Mouse (Mus musculus): Measurements from ENCODE around the gene Lrrn2. TPM values are rescaled to one million over a fixed set of nuclear protein-coding genes. Genes with fewer than 3 reads are reported as not detected.

Gene Lrrn2
- 1 to 10 TPM; 4.7 to 6.0 TPM for total RNA-seq (2021)

- intact Hi-C loops (cut with DNase I) = no loop called here
- DNase-seq = peak; percentile 61 to 62
These were observed at the start of gene Lrrn2 for GRCm38 (mm10) chr1:132880161-132881005. Lrrn2 (plus strand) TSS chr1:132880273.

GRCm38 (mm10) chr1:132831963-132832362 is 48.1 kb upstream of the Lrrn2 start:
- intact Hi-C loops (cut with DNase I) = no loop called here
- no peak for DNase-seq

GRCm38 (mm10) chr1:132834037-132834436 is 46.0 kb upstream of the Lrrn2 start:
- no peak for DNase-seq

GRCm38 (mm10) chr1:132836895-132837294 is 43.2 kb upstream of the Lrrn2 start:
- intact Hi-C loops (cut with DNase I) = no loop called here
- DNase-seq = no peak

More at GRCm38 (mm10) chr1:132834037-132834436, 46.0 kb upstream of the Lrrn2 start:
- intact Hi-C loops (cut with DNase I) = no loop called here

DNA sequence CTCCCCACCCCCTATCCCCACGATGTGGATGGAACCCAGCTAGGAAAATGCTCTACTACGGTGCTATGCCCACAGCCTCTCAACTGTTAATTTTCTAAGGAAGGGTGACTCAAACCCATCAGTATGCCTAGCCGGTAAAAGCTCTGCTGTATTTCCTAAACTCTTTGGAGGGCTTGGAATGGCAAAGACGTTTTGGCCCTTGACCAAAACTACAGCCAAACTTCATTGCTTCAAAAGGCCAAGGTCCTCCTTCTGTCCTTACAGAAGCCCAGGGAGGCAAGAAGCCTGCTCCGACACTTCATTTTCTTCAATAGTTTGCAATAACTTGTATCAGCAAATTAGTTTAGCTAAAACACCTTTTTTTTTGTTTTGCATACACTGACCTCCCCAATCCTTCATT is 42.4 kb upstream of the Lrrn2 start:
- no peak for DNase-seq
- intact Hi-C loops (cut with DNase I) = no loop called here

DNA sequence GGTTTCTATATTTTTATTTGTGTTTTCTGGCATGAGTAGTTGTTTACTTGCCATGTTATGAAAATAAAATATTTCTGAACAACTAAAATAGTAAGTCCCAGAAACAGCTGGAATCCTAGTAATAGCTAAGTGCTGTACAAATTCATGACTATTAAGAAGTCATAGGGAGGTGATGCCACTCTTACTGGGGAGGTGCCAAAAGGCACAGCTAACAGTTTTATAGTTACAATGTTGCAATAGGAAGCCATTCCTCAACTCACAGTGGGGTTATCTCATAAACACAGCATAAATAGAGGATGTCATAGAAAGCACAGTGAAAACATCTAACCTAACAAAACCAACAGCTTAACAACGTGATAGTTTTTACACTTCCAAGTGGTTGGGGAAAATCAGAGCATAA is 41.7 kb upstream of the Lrrn2 start:
- intact Hi-C loops (cut with DNase I) = no loop called here
- DNase-seq = no peak

DNA sequence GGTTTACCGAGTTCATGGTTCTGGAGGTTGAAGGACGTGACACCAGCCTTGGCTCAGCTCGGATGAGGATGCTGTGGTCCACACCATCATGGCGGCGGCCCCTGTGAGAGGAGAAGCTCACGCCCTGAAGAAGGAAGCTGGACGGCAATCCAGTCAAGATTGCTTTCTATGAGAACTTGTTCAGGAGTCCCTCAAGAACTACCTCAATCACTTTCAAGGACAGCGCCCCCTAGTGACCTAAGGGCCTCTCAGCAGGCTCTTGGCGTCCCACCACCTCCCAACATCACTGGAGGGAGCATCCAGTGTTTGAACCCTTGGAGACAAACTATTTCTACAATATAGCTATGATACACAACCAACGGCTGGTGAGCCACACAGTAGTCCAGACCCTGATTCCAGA is 36.5 kb upstream of the Lrrn2 start:
- intact Hi-C loops (cut with DNase I) = no loop called here
- no peak for DNase-seq

- peak; percentile 85 to 87 for DNase-seq
- intact Hi-C loops (cut with DNase I) = no loop called here
These were observed 35.8 kb upstream of the Lrrn2 start for GRCm38 (mm10) chr1:132844088-132844804.

DNA sequence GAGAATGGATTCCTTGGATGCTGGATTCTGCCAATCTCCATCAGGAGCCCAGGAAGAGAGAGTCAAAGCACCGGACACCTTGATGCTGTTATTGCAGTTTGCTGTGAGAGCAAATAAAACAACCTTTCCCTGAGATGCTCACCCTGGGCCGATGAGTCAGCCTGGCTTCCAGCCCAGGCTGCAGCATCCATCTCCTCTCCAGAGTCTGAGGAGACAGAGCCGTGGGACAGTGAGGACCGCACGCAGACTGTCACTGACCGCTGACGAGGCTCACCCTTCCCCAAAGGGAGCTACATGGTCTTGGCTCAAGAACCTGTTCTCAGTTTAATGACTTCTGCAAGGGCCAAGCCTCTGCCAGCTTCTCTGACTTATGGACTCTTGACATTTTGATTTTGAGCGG is 34.3 kb upstream of the Lrrn2 start:
- intact Hi-C loops (cut with DNase I) = no loop called here
- DNase-seq = no peak

DNA sequence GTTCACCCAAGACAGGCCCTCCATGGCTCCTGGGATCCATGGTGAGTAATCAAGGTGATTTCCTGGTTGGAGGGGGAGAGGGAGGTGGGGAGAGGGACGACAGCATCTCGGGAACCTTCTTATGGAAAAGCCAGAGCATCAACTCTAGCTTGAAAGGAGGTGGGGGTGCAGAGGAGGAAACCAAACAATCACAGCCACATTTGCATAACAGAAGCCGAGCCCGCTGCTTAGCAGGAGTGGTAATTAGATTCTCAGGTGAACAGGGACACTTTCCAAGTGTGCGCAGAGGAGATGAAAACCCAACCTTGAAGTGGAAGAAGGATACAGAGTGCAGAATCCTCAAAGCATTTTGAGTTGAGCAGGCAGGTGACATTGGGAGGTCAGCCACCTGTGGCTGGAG is 29.3 kb upstream of the Lrrn2 start:
- DNase-seq = no peak
- intact Hi-C loops (cut with DNase I) = no loop called here

- peak in 1 of 2 experiments; percentile 7 for DNase-seq
- intact Hi-C loops (cut with DNase I) = no loop called here
These were observed 28.8 kb upstream of the Lrrn2 start for GRCm38 (mm10) chr1:132851296-132851695.

- intact Hi-C loops (cut with DNase I) = no loop called here
- DNase-seq = peak; percentile 70 to 73
These were observed 28.3 kb upstream of the Lrrn2 start for GRCm38 (mm10) chr1:132851771-132852170.

- intact Hi-C loops (cut with DNase I) = no loop called here
- DNase-seq = peak; percentile 69 to 72
These were observed 26.8 kb upstream of the Lrrn2 start for GRCm38 (mm10) chr1:132853312-132853711.

DNA sequence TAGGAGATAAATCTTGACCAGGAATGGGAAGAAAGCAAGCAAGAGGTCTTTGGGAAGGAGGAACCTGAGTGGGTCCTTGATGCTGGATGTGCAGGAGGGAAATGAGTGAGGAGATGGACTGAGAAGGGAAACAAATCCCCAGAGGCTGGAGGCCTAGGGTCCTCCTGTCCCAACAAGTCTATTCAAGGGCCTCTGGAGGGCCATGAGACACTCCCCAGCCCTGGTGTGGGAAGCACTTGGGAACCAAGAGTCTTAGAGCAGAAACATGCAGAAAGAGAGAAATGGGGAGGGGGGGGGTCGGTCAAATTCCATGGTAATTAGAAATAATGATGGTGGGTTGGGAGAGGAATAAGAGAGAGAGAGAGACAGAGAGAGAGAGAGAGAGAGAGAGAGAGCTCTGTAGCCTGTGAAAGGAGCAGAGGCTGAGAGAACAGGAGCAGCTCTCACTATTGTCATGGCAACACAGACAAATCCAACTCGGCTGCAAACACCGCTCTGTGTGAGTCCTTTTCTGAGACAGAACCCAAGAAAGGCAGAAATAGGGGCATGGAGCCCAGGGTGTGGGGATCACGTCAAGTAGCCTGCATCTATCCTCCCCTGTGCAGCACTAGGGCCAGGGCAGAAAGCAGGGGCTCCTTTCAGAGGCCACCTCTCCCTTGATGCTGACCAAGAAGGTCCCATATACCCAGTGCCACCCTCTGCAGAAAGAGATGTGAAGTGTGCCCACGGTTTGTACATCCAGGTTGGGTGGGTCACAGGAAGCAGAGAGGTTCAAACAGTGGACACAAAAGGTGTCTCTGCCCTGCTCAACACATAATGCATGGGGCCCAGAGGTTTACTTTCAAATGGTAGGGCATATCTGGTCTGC is 21.3 kb upstream of the Lrrn2 start:
- no peak for DNase-seq
- intact Hi-C loops (cut with DNase I) = no loop called here

DNA sequence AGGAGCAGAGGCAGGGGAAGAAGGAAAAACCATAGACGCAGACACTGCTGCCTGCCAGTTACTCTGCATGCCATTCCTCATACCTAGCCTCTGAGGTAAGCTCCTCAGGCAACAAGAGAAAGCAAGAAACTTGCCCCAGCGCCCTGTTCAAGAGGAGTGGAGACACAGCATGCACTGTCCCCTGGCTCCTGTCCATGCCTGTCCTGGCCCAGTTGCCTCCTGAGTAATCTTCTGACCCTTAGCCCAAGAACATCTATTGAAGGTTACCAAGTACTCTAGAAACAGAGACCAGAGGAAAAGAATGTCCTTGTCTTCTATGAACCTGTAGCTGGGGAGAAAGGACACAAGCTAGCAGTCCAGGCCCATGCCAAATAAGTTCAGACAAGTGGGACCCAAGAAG is 15.9 kb upstream of the Lrrn2 start:
- DNase-seq = no peak
- intact Hi-C loops (cut with DNase I) = no loop called here

DNA sequence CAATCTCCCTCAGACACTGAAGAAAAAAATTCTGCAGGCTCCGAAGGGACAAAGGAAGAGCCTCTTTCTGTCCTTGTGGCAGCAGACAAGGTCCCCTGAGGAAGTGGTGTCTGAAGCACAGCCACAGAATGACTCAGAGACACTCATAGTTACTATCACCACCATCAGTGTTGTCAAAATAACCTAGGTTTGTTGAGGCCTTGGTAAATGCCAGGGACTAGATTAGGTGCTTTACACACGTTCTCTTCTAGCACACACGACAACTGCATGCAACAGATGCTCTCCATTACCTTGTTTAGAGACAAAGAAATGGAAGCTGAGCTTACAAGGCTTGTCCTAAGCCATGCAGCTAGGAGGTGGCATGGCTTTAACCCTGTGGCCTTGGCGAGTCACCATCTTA is 14.5 kb upstream of the Lrrn2 start:
- intact Hi-C loops (cut with DNase I) = no loop called here
- no peak for DNase-seq

DNA sequence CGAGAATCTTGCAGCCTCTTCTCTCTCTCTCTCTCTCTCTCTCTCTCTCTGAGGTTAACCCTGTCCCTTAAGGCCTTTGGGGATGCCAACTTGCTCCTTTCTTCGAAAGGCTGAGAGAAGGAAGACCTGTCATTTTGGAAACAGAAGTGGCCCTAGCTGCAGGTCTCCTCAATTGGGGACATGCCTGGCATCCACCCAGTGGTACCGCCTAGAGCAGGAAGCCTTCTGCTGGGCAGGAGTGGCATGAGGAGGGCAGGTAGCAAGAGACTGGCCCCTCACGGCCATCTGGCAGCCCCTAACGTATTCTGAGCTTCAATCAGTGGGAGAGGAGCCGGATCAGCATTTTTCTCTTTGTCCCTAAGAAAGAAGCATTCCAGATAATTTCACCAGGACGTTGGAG is 9.7 kb upstream of the Lrrn2 start:
- intact Hi-C loops (cut with DNase I) = loop anchor here (10.0 kb wide), 1 partner anchor 96 kb away; no protein-coding TSS in a partner anchor
- DNase-seq = no peak

GRCm38 (mm10) chr1:132878951-132879610 is 992 bp upstream of the Lrrn2 start:
- intact Hi-C loops (cut with DNase I) = loop anchor here (10.0 kb wide), 1 partner anchor 104 kb away; no protein-coding TSS in a partner anchor
- DNase-seq = peak in 1 of 2 experiments; percentile 17

DNA sequence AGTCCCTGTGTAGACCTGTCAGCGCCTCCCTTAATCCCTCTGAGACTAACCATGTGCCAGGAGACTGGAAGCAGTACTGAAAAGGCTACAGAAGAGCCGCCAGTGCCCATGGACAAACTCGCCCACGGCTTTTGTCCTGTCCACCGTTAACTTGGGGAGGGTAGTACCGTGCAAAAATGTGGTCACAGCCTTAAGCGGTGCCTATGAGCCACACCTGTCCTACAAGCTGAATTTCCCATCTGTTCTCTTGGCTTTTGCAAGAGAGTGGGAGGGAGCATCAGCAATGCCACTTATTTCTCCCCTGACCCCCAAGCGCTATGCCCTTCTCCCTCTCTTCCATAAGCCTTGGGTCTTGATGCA is 292 bp upstream of the Lrrn2 start:
- DNase-seq = peak in 1 of 2 experiments; percentile 12

DNA sequence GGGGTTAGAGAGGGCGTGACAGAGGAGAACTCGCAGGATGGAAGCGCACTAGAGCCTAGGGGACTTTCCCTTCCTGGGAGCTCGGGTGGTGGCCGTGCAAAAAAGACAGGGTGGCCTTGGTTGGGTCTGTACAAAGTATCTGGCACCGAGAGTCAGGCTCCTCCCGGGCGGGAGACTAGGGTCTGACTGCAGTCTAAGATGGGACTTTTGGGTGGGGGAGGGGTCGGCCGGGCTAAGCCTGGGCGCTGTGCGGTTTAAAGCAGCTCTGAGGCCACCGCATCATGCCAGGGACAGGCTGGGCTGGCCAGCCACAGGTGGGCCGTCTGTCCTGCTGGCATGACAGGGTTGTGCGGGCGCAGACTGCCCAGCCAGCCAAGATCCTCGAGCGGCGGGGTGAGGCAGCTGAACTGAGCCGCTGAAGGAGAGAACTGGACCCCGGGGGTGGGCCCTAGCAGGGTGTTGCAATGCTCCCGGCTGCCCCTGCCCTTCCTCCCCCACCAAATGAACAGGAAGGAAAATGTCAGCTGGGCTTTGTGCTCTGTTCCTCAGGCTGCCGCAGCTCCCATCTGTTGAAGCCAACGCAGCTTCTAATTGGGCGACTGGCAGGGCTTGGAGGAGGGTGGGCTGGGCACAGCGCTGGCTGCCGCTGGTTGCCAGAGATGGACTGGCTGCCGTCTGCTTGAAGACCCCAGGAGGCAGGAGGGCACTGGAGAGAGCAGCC is 1.1 kb downstream of the Lrrn2 start:
- peak; percentile 43 to 44 for DNase-seq

More for the DNA sequence above, 292 bp upstream of the Lrrn2 start:
- intact Hi-C loops (cut with DNase I) = loop anchor here (10.0 kb wide), 1 partner anchor 105 kb away; no protein-coding TSS in a partner anchor

More for the DNA sequence above, 1.1 kb downstream of the Lrrn2 start:
- intact Hi-C loops (cut with DNase I) = no loop called here
